Comparison of ENCODE assay signal across 30 mouse cellular contexts in the genomic region with DNA sequence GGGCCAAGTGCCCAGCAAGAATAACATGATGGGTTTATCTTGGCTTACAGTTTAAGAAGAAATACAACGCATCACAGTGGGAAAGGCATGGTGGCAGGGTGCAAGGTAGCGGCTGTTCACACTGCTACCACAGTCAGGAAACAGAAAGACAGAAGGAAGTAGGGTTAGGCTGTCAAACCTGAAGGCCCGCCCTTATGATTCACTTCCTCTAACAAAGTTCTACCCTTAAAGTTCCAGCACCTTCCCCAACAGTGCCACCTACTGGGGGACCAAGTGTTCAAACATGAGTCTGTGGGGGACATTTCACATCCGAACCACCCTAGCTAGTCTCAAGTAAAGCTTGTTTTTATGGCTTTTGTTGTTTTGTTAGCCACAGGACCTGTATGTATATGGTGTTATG. TPM values are rescaled to one million over a fixed set of nuclear protein-coding genes. Genes with fewer than 3 reads are reported as not detected.
A peak's percentile ranks its signal among the peaks of the same experiment; 100 is the strongest.
DNase-seq lines count a peak whose midpoint lies in the region; ATAC-seq and TF ChIP-seq lines count a peak whose summit lies in the region.
"Had no signal": no experiment of that assay in that cellular context is flagged by ENCODE, and none has a peak within 500 bp of the region (broad histone marks: within the 10 kb centered on the region; RNA-seq: fewer than 3 reads in every experiment).

No protein-coding gene starts in this region.

- no peak for DNase-seq in layer of hippocampus, adult 2 months (ENCODE audit: low spot score in 2 of 2)
- no peak for DNase-seq in layer of hippocampus, adult 8-10 months (ENCODE audit: low spot score in 2 of 2)
- DNase-seq in R1 (ENCODE audit: low read depth, low spot score): peak; percentile 27
- DNase-seq in retina, embryonic 14.5 days (ENCODE audit: low spot score): no peak
- DNase-seq in embryo, embryonic 9.5 days (ENCODE audit: extremely low spot score): no peak
- DNase-seq: adrenal gland, adult 8-10 months; cerebellum, adult 2 months; cerebellum, postnatal 25 days; gastrocnemius, postnatal 10 days; heart, postnatal 36 days; kidney, adult 8-10 months; kidney, postnatal 10 days; liver; lung, adult 2 months; right cerebral cortex, postnatal 25 days; thymus, adult 2 months; thymus, postnatal 4 days had no signal

- peak; percentile 26 for TF ChIP-seq CTCF in layer of hippocampus, adult 2 months (conservative IDR thresholded peaks at IDR 0.05)

- no peaks in the 10 kb centered on the region for H3K36me3 ChIP-seq in midbrain, embryonic 15.5 days (replicated peaks)
- H3K36me3 ChIP-seq: embryonic facial prominence, embryonic 12.5 days; G1E; hindbrain, embryonic 12.5 days; intestine, embryonic 15.5 days; midbrain, embryonic 12.5 days; neural tube, embryonic 15.5 days had no signal

- ATAC-seq in megakaryocyte progenitor cell, adult 5-6 weeks (replicated peaks; ENCODE audit: poor library complexity): peak; percentile 52; the same call in 1 of the 2 replicates
- ATAC-seq in midbrain, embryonic 15.5 days (replicated peaks): no peak
- ATAC-seq: forebrain, embryonic 14.5 days; hindbrain, postnatal 0 days; intestine, embryonic 15.5 days had no signal

- no peak overlapping the region for H3K4me2 ChIP-seq in midbrain, embryonic 15.5 days
- H3K4me2 ChIP-seq: embryonic facial prominence, embryonic 12.5 days; heart, embryonic 11.5 days; hindbrain, embryonic 12.5 days; intestine, embryonic 15.5 days; midbrain, embryonic 12.5 days; neural tube, embryonic 15.5 days had no signal

- H3K9ac ChIP-seq in midbrain, embryonic 15.5 days: no peak overlapping the region
- H3K9ac ChIP-seq: embryonic facial prominence, embryonic 12.5 days; hindbrain, embryonic 12.5 days; intestine, embryonic 15.5 days; liver, embryonic 14.5 days; midbrain, embryonic 12.5 days; neural tube, embryonic 15.5 days had no signal

- no peaks in the 10 kb centered on the region for H3K4me1 ChIP-seq in midbrain, embryonic 15.5 days
- H3K4me1 ChIP-seq: embryonic facial prominence, embryonic 12.5 days; hindbrain, embryonic 12.5 days; intestine, embryonic 15.5 days; midbrain, embryonic 12.5 days; neural tube, embryonic 15.5 days had no signal

- 98% methylated on average over 4 of the region's 4 CpGs for WGBS in midbrain, embryonic 15.5 days

- H3K4me3 ChIP-seq in layer of hippocampus, adult 2 months: no peak overlapping the region
- no peak overlapping the region for H3K4me3 ChIP-seq in midbrain, embryonic 15.5 days
- H3K4me3 ChIP-seq: embryonic facial prominence, embryonic 12.5 days; hindbrain, embryonic 12.5 days; intestine, embryonic 15.5 days; megakaryocyte, embryonic 14.5 days; midbrain, embryonic 12.5 days; neural tube, embryonic 15.5 days had no signal

- H3K27me3 ChIP-seq in midbrain, embryonic 15.5 days (replicated peaks): no peaks in the 10 kb centered on the region
- H3K27me3 ChIP-seq: embryonic facial prominence, embryonic 12.5 days; hindbrain, embryonic 12.5 days; intestine, embryonic 15.5 days; midbrain, embryonic 12.5 days; neural tube, embryonic 15.5 days had no signal

- H3K27ac ChIP-seq in layer of hippocampus, adult 2 months: no peak overlapping the region
- H3K27ac ChIP-seq in midbrain, embryonic 15.5 days: no peak overlapping the region
- H3K27ac ChIP-seq: embryonic facial prominence, embryonic 12.5 days; hindbrain, embryonic 12.5 days; hindbrain, postnatal 0 days; intestine, embryonic 15.5 days; liver, embryonic 14.5 days; midbrain, embryonic 12.5 days; neural tube, embryonic 15.5 days had no signal

- no peaks in the 10 kb centered on the region for H3K9me3 ChIP-seq in midbrain, embryonic 15.5 days
- H3K9me3 ChIP-seq: intestine, embryonic 15.5 days; midbrain, embryonic 12.5 days; neural tube, embryonic 15.5 days had no signal

RNA-seq across cellular contexts. Expression of a gene that starts 13.2 kb away (rescaled TPM):
- total RNA-seq in layer of hippocampus, adult 2 months (2021): 10 to 100 TPM; 34.4 to 35.3 TPM
- total RNA-seq in layer of hippocampus, adult 8-10 months (2022): 10 to 100 TPM; 31.8 to 38.0 (median 32.7) TPM
- 31.0 and 34.1 TPM in 2 replicates for total RNA-seq in megakaryocyte progenitor cell, adult 5-6 weeks (2015)
- 39.3 and 56.8 TPM in 2 replicates for total RNA-seq in megakaryocyte progenitor cell, adult 5-6 weeks (2017)
- 33.4 and 38.7 TPM in 2 replicates for polyA plus RNA-seq in midbrain, embryonic 15.5 days (2015; fragmentation: Nextera tagmentation; extraction: Ambion mirVana)
